Mouse (Mus musculus) cerebellum, adult 2 months (tissue): ENCODE results near the gene Aacs. TPM values are rescaled to one million over a fixed set of nuclear protein-coding genes. Genes with fewer than 3 reads are reported as not detected.
A peak's percentile ranks its signal among the peaks of the same experiment; 100 is the strongest.

Experiments used
- DNase-seq, 2 experiments: peaks; one replicate each; pipeline ENCODE4 v3.0.0; 2021
- H3K27ac ChIP-seq: fragments of 200-500 bp; 2 replicates; pipeline ENCODE4 v1.5.1; 2012; ENCODE audit warnings: low read length, control low read depth, inconsistent platforms; ENCODE audit not compliant: insufficient read depth
- H3K27me3 ChIP-seq: fragments of 200-500 bp; 2 replicates; pipeline ENCODE4 v1.6.1; 2012; ENCODE audit warnings: inconsistent platforms, mild to moderate bottlenecking, low read length, moderate library complexity; ENCODE audit not compliant: control insufficient read depth, insufficient read depth
- H3K4me1 ChIP-seq: fragments of 200-500 bp; 2 replicates; pipeline ENCODE4 v1.6.1; 2011; ENCODE audit warnings: low read length; ENCODE audit not compliant: control insufficient read depth, insufficient read depth
- H3K4me3 ChIP-seq: fragments of 200-500 bp; replicated peaks from 2 replicates; pipeline ENCODE3; 2011; ENCODE audit warnings: mild to moderate bottlenecking, low read depth, low read length, control low read depth; ENCODE audit not compliant: insufficient read depth
- CTCF ChIP-seq: fragments of 200-500 bp; IDR thresholded peaks from 2 replicates; pipeline ENCODE4 v1.5.1; 2011; ENCODE audit warnings: low read depth, mild to moderate bottlenecking, control low read depth, low read length, moderate library complexity, borderline replicate concordance; ENCODE audit not compliant: insufficient read depth
- POLR2A ChIP-seq: fragments of 200-500 bp; IDR thresholded peaks from 2 replicates; pipeline ENCODE4 v1.6.1; 2011; ENCODE audit warnings: low read length, control low read depth, borderline replicate concordance; ENCODE audit not compliant: insufficient read depth
- WGBS: fragments of 180-500 bp; shearing (Covaris S2); methylation state at CpG from one replicate; pipeline ENCODE4 v1.1.7; 2018; 5-methylcytosine and 5-hydroxymethylcytosine counted together
- polyA plus RNA-seq: library from polyadenylated mRNA; depleted of rRNA; stranded (reverse); fragments of >200 nt; gene quantifications from 2 replicates; pipeline ENCODE4 v1.2.3, GENCODE M21; 2012

Gene Aacs
- polyA plus RNA-seq, 1 experiment: 47.4 TPM

DNA sequence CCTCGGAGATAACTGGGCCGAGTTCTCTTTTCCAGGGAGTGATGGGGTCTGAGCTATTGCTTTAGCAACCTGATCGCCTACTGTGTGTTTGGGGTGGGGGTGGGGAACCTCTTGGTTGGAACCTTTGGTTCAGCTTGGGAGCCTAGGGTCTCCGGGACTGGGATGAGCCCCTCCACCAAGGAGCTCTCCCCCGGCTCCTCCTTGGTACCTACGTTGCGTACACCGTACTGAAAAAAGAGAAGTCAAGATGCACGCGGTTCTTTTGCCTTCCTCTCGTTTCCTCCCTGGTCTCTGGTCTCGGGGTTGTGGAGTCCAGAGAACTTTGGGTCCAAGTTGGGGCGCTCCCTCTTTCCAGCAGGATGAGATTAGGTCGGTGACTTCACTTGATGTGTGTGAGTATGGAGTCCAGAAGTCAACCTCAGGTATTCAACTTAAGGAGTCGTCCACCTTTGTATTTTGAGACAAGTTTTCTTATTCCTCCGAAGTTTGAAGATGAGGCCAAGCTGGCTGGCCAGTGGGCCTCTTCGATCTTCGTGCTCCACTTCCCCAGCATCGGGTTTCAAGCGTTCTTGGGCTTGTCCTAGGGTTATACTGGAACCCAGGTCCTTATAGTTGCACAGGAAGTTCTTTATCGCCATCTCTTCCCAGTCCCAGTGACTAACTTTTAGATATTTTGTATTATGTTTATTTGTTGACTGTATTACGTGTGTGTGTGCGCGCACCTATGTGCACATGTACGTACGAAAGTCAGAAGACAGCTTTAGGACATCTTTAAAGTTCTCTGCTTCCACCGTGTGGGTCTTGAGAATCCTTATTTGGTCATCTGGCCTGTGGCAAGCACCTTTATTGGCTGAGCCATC is 33.2 kb upstream of the Aacs start:
- no peaks in the 10 kb centered on the region for H3K27me3 ChIP-seq
- H3K4me1 ChIP-seq: no peaks in the 10 kb centered on the region
- DNase-seq: peak in 1 of 2 experiments; percentile 34
- H3K27ac ChIP-seq: no peak overlapping the region; the same call in 1 of the 2 replicates
- 28% methylated on average over 27 of the region's 27 CpGs for WGBS
- no peak for TF ChIP-seq CTCF
- no peak for TF ChIP-seq POLR2A
- H3K4me3 ChIP-seq: peak overlapping the region; percentile 89

DNA sequence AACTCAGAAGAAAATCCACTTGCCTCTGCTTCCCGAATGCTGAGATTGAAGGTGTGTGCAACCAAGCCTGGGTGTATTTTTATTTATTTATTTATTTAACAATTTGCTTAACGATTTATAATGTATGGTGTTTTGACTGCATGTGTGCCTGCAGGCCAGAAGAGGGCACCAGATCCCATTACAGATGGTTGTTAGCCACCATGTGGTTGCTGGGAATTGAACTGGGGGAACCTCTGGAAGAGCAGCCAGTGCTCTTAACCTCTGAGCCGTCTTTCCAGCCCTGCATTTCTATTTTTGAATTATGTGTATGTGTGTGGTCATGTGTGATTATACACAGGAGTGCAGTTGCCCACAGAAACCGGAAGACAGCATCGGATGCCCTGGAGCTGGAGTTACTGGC is 32.3 kb upstream of the Aacs start:
- H3K4me3 ChIP-seq: no peak overlapping the region
- no peak for TF ChIP-seq CTCF
- no peak for TF ChIP-seq POLR2A
- WGBS: 81% methylated on average over 5 of the region's 5 CpGs
- no peaks in the 10 kb centered on the region for H3K27me3 ChIP-seq
- no peak for DNase-seq
- 0 out of 2 replicates have a peak, but pooled peaks cover 3% of the 10 kb centered on the region for H3K4me1 ChIP-seq
- no peak overlapping the region for H3K27ac ChIP-seq

DNA sequence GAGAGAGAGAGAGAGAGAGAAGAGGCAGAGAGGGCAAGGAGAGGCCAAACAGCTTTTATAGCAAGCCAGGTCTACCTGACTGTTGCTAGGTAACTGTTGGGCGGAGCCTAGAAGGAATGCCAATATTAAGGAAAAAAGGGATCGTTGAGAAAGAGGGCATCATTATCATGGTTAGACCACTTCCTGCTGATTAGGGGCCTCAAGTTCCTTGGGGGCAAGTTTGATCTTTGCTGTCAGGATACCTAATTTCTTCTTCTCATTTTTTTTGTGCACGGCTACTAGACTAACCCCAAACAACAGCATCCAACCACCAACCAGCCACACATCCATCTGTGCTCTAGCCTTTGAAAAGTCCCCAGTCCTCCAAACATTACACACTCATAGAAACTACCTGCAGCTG is 31.7 kb upstream of the Aacs start:
- Histone ChIP-seq H3K4me3 (no peak overlapping the region), H3K27me3 (no peaks in the 10 kb centered on the region), H3K27ac (no peak overlapping the region), H3K4me1 (0 out of 2 replicates have a peak, but pooled peaks cover 3% of the 10 kb centered on the region)
- 87% methylated on average over 3 of the region's 3 CpGs for WGBS
- DNase-seq: no peak
- no peak for TF ChIP-seq POLR2A
- no peak for TF ChIP-seq CTCF

DNA sequence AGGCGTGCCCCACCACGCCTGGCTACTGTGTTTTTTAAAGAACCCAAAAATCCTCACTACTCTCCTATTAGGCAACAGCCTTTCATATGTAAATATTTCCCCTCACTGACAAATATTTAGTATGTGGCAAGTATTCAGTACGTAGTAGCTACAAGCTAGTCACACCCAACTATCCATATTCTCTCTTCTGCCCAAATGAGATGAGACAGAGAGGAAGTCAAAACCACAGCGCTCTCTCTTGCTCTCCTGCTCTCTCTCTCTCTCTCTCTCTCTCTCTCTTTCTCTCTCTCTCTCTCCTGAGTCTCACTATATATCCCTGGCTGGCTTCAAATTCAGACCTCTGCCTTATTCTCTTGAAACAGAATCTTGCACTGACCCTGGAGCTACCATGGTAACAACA is 31.1 kb upstream of the Aacs start:
- 95% methylated on average over 4 of the region's 4 CpGs for WGBS
- TF ChIP-seq CTCF (no peak), POLR2A (no peak)
- H3K27ac ChIP-seq: no peak overlapping the region
- H3K4me3 ChIP-seq: no peak overlapping the region
- no peak for DNase-seq
- no peaks in the 10 kb centered on the region for H3K27me3 ChIP-seq
- H3K4me1 ChIP-seq: 0 out of 2 replicates have a peak, but pooled peaks cover 3% of the 10 kb centered on the region

DNA sequence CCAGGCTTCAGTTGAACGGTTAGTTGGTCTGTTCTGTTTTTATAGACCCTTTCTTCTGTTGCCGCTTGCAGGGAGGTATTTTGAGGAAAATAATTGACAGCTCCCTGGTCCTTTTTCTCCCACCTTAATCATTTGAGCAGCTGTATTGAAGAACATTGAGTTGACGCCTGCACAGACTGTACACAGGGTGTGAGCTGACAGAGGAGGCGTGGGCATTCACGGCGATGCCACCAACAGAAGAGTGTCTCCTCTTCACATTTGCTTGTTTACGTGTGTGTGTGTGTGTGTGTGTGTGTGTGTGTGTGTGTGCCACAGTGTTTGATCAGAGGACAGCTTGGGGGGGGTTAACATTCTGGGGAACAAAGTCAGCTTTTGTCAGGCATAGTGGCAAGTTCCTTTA is 29.3 kb upstream of the Aacs start:
- no peak overlapping the region for H3K27ac ChIP-seq
- H3K4me1 ChIP-seq: 0 out of 2 replicates have a peak, but pooled peaks cover 3% of the 10 kb centered on the region
- 78% methylated on average over 7 of the region's 7 CpGs for WGBS
- TF ChIP-seq POLR2A: no peak
- no peak for TF ChIP-seq CTCF
- DNase-seq: no peak
- H3K4me3 ChIP-seq: no peak overlapping the region
- H3K27me3 ChIP-seq: no peaks in the 10 kb centered on the region

DNA sequence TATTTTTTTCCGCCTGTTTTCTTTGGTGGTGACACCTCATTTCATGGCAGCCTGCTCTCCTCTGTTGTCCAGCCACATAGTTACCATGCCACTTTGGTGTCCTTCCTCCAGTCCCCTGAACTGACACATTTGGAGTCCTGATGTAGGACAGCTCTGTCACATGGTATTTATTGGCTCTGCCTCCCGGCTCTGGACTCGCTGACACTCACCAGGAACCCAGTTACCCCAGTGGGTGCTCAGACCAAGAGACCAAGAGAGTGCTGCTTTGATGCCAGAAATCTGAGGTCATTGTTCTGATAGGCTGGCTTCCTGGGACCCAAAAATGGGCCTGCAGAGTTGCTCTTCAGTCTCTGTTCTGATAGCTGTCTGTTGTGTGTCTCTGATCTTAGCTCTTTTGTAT is 27.6 kb upstream of the Aacs start:
- no peak for DNase-seq
- H3K4me1 ChIP-seq: 0 out of 2 replicates have a peak, but pooled peaks cover 3% of the 10 kb centered on the region
- 31% methylated on average over 3 of the region's 3 CpGs for WGBS
- TF ChIP-seq CTCF: no peak
- TF ChIP-seq POLR2A: no peak
- no peak overlapping the region for H3K4me3 ChIP-seq
- no peak overlapping the region for H3K27ac ChIP-seq
- H3K27me3 ChIP-seq: no peaks in the 10 kb centered on the region

DNA sequence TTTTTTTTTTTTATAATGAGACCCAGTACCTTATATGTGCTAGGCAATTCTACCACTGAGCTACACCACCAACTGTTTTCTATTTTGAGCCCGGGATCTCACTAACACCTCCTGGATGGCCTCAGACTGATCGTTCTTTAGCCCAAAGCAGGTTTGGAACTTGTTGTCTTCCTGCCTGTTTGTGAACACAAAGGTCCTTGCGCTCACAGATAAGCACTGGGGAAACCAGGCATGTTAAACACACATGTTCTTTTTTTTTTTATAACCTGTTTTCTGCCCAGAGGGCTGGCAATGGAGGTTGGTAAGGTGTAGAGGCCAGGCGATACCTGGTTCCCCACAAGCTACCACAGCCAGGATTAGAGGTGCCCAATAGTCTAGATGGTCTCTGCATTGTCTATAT is 27.0 kb upstream of the Aacs start:
- H3K27ac ChIP-seq: no peak overlapping the region
- 0 out of 2 replicates have a peak, but pooled peaks cover 3% of the 10 kb centered on the region for H3K4me1 ChIP-seq
- H3K4me3 ChIP-seq: no peak overlapping the region
- DNase-seq: no peak
- H3K27me3 ChIP-seq: no peaks in the 10 kb centered on the region
- TF ChIP-seq POLR2A (no peak), CTCF (no peak)
- 88% methylated on average over 4 of the region's 4 CpGs for WGBS

DNA sequence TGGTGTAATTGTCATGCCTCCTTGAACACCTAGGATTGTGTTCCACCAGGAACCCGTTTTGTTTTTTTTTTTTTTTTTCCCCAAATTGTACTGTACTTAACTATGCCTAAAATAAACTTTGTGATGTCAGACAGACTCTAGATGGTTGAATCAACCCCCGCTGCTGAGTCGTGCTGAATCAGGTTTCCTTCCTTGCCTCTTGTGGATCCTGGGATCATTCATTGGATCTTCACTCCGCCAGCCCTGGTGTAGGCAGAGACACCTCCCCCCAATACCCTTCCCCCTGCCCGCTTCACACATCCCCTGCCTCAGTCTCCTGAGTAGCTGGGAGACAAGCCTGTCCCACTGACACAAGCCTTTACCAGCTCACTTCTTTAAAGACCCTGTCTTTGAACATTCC is 26.3 kb upstream of the Aacs start:
- TF ChIP-seq POLR2A: no peak
- TF ChIP-seq CTCF: no peak
- no peak for DNase-seq
- 85% methylated on average over 5 of the region's 5 CpGs for WGBS
- Histone ChIP-seq H3K4me1 (0 out of 2 replicates have a peak, but pooled peaks cover 3% of the 10 kb centered on the region), H3K27me3 (no peaks in the 10 kb centered on the region), H3K4me3 (no peak overlapping the region), H3K27ac (no peak overlapping the region)
